Mouse (Mus musculus) cortical plate, adult 2 months (tissue): Measurements from ENCODE around the gene Methig1.
"Not testable (repeated sequence)": the region's sequence is repeated elsewhere in the genome, so short reads cannot be mapped to it uniquely, and the experiment has no call there.

Experiments
- CTCF ChIP-seq: fragments of 200-500 bp; IDR thresholded peaks from 2 replicates; pipeline ENCODE4 v1.5.1; 2011; ENCODE audit warnings: mild to moderate bottlenecking, control low read depth, low read length; ENCODE audit not compliant: insufficient read depth; ENCODE audit errors: extremely low read depth
- POLR2A ChIP-seq: fragments of 200-500 bp; IDR thresholded peaks from 2 replicates; pipeline ENCODE4 v1.6.1; 2011; ENCODE audit warnings: mild to moderate bottlenecking, low read length, control low read depth; ENCODE audit not compliant: insufficient read depth; ENCODE audit errors: extremely low read depth

DNA sequence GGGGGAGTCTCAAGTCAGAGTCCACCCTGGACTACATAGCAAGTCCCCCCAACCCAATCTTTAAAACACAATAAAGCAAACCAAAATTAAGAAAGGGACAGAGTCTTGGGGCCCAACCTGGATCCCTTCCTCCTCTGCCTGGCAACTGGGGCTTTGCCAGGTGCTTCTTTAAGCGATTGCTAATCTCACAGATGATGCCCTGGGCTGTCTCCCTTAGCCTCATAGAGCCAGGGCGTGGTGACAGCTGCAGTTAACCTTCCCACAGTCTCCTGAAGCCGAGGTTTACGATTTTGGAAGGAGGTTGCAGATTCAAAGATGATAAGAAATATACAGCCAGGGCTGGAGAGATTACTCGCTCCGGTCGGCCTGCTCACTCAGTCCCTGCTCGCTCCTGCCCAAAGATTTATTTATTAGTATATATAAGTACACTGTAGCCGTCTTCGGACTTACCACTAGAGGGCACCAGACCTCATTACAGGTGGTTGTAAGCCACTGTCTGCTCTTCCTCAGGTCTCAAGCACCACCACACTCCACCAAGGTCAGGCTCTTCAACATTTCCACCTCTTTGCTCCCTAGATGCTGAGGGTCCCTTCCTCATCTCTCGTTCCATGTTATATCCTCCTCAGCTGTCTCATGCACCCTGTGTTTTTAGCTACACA is 45.4 kb upstream of the Methig1 start:
- peak; percentile 27; the same call in 1 of the 2 replicates for TF ChIP-seq CTCF
- TF ChIP-seq POLR2A = not testable (repeated sequence)
